Mouse (Mus musculus) embryonic facial prominence, embryonic 12.5 days (tissue): ENCODE measurements at regions not wholly inside any gene's neighbourhood (a gene's known extent, or its start where the extent isn't known, plus 50 kb on each side); places are given as distances from the start of the nearest gene placed in this dataset.

Experiments used
- ATAC-seq: fragments of 200-750 bp; cut with Nextera tagmentation; 2 replicates; pipeline ENCODE4 v1.8.0; 2017; ENCODE audit not compliant: insufficient number of reproducible peaks, insufficient read depth, low FRiP score, low TSS enrichment
- H3K27ac ChIP-seq: fragments of 300-500 bp; sonication (generic); 2 replicates; pipeline ENCODE4 v1.5.1; 2016; ENCODE audit warnings: mild to moderate bottlenecking
- H3K27me3 ChIP-seq: fragments of 300-500 bp; sonication (generic); 2 replicates; pipeline ENCODE4 v1.6.1; 2016; ENCODE audit warnings: mild to moderate bottlenecking, moderate library complexity
- H3K36me3 ChIP-seq: fragments of 300-500 bp; sonication (generic); 2 replicates; pipeline ENCODE4 v1.6.1; 2016; ENCODE audit warnings: mild to moderate bottlenecking
- H3K4me1 ChIP-seq: fragments of 300-500 bp; sonication (generic); 2 replicates; pipeline ENCODE4 v1.6.1; 2016
- H3K4me2 ChIP-seq: fragments of 300-500 bp; sonication (generic); replicated peaks from 2 replicates; pipeline ENCODE4 v1.6.1; 2016; ENCODE audit warnings: mild to moderate bottlenecking, moderate library complexity
- H3K4me3 ChIP-seq: fragments of 300-500 bp; sonication (generic); 2 replicates; pipeline ENCODE4 v1.5.1; 2016; ENCODE audit warnings: mild to moderate bottlenecking
- H3K9ac ChIP-seq: fragments of 300-500 bp; sonication (generic); 2 replicates; pipeline ENCODE4 v1.6.1; 2016; ENCODE audit warnings: mild to moderate bottlenecking, moderate library complexity
- H3K9me3 ChIP-seq: fragments of 300-500 bp; sonication (generic); 2 replicates; pipeline ENCODE4 v1.6.1; 2016; ENCODE audit warnings: mild to moderate bottlenecking, moderate library complexity
- WGBS: fragments of 180-500 bp; shearing (Covaris S2); methylation state at CpG from one replicate; pipeline ENCODE4 v1.1.7; 2016; 5-methylcytosine and 5-hydroxymethylcytosine counted together

DNA sequence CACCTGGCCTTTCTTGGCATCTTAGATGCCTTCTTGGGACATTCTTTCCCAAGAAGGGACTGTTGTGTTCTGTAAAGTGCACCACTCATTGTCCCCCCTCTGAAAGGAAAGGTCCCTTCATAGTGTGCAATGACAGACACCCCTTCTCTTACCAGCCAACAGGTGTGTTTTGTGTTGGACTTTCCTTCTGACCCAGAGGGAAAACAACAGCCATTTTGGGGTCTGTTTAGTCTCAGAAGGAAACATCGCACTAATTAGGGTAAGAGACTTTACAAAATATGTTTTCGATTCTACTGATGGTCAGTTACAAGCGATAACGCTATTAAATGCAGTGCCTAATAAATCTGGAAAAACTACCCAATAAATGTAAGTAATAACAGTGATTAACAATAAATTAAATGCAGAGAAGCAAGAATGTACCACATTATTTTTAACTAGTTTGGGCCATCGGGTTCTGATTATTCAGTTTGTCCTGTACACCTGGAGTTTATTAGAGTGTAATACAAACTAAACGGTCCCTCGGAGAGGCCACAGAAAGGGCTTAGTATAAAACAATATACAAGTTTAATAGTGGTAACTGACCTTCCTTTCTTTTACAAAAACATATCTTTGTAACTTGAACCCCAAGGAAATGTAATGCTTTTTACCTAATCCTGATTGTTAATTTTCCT is 200.4 kb upstream of the Habp2 start:
- 32% methylated on average over 7 of the region's 7 CpGs for WGBS
- H3K9me3 ChIP-seq, result peaks cover 15% of the 10 kb centered on the region
- H3K4me2 ChIP-seq, result no peak overlapping the region
- H3K4me3 ChIP-seq, result no peak overlapping the region
- peaks cover 11% of the 10 kb centered on the region; the same call in 1 of the 2 replicates for H3K4me1 ChIP-seq
- no peak for ATAC-seq
- no peaks in the 10 kb centered on the region for H3K36me3 ChIP-seq
- no peak overlapping the region for H3K27ac ChIP-seq
- no peak overlapping the region for H3K9ac ChIP-seq
- peaks cover 16% of the 10 kb centered on the region; the same call in 1 of the 2 replicates for H3K27me3 ChIP-seq

GRCm38 (mm10) chr19:56087127-56087526 is 199.8 kb upstream of the Habp2 start:
- H3K4me1 ChIP-seq, result peaks cover 11% of the 10 kb centered on the region; the same call in 1 of the 2 replicates
- H3K4me3 ChIP-seq, result no peak overlapping the region
- H3K4me2 ChIP-seq, result no peak overlapping the region
- H3K36me3 ChIP-seq, result no peaks in the 10 kb centered on the region
- WGBS, result 21% methylated on average over 6 of the region's 6 CpGs
- H3K9ac ChIP-seq, result no peak overlapping the region
- H3K27me3 ChIP-seq, result peaks cover 20% of the 10 kb centered on the region; the same call in 1 of the 2 replicates
- no peak overlapping the region for H3K27ac ChIP-seq
- no peak for ATAC-seq
- H3K9me3 ChIP-seq, result peaks cover 15% of the 10 kb centered on the region

- H3K36me3 ChIP-seq, result no peaks in the 10 kb centered on the region
- peaks cover 39% of the 10 kb centered on the region for H3K27me3 ChIP-seq
- no peak for ATAC-seq
- no peak overlapping the region for H3K4me2 ChIP-seq
- H3K27ac ChIP-seq, result no peak overlapping the region
- H3K9ac ChIP-seq, result no peak overlapping the region
- 71% methylated on average over 17 of the region's 17 CpGs for WGBS
- no peaks in the 10 kb centered on the region for H3K9me3 ChIP-seq
- no peak overlapping the region for H3K4me3 ChIP-seq
- peaks cover 11% of the 10 kb centered on the region; the same call in 1 of the 2 replicates for H3K4me1 ChIP-seq
Observed at GRCm38 (mm10) chr19:56089795-56090375, 197.1 kb upstream of the Habp2 start.

DNA sequence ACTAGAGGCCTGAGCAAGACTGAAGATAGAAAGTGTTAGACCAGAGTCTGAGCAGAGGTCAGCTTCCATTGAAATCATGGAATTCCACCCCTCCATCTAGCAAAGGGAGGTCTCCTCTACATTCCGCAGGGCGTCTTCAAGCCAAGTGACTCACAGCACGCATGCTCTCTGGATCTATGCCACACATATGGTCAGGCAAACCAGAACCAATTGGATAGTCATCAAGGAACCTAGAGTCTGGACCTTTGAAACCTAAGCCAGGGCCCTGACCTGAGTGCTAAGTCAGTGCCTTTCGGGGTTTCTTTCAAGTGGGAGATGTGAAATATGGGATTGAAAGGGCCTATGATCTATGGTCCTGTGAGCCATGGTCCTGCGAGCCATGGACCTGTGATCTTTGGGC is 195.4 kb upstream of the Habp2 start:
- no peak overlapping the region for H3K27ac ChIP-seq
- H3K4me1 ChIP-seq, result peaks cover 11% of the 10 kb centered on the region; the same call in 1 of the 2 replicates
- H3K36me3 ChIP-seq, result no peaks in the 10 kb centered on the region
- peaks cover 39% of the 10 kb centered on the region for H3K27me3 ChIP-seq
- no peak overlapping the region for H3K4me3 ChIP-seq
- ATAC-seq, result no peak
- H3K9me3 ChIP-seq, result no peaks in the 10 kb centered on the region
- H3K9ac ChIP-seq, result no peak overlapping the region
- WGBS, result 95% methylated on average over 5 of the region's 5 CpGs
- no peak overlapping the region for H3K4me2 ChIP-seq

DNA sequence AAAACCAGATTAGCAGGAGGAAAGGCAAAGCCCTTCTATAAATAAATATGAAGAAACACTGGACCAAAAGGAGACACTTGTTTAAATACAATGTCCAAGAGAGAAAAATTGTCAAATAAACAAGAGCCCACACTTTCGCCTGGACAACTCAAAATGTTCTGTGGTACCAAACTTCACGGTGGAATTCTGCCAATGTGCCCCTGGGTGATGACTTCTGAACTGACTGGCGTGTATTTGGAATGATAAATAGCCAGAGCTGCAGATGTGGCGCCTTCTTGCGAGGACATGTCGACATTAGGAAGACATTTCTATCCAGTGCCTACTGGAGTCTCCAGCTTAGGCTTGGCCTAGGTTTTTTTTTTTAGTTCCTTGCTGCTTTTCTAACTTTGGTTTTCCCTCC is 191.1 kb upstream of the Habp2 start:
- no peak overlapping the region for H3K4me3 ChIP-seq
- no peaks in the 10 kb centered on the region for H3K36me3 ChIP-seq
- H3K27ac ChIP-seq, result no peak overlapping the region
- H3K4me1 ChIP-seq, result no peaks in the 10 kb centered on the region
- H3K4me2 ChIP-seq, result no peak overlapping the region
- H3K27me3 ChIP-seq, result peaks cover 29% of the 10 kb centered on the region
- no peak overlapping the region for H3K9ac ChIP-seq
- ATAC-seq, result no peak
- H3K9me3 ChIP-seq, result no peaks in the 10 kb centered on the region
- WGBS, result 59% methylated on average over 6 of the region's 6 CpGs

GRCm38 (mm10) chr19:56099725-56100124 is 187.2 kb upstream of the Habp2 start:
- no peak overlapping the region for H3K27ac ChIP-seq
- no peak for ATAC-seq
- no peaks in the 10 kb centered on the region for H3K9me3 ChIP-seq
- no peak overlapping the region for H3K4me3 ChIP-seq
- peaks cover 15% of the 10 kb centered on the region for H3K4me1 ChIP-seq
- H3K27me3 ChIP-seq, result no peaks in the 10 kb centered on the region
- no peaks in the 10 kb centered on the region for H3K36me3 ChIP-seq
- no peak overlapping the region for H3K9ac ChIP-seq
- 55% methylated on average over 9 of the region's 9 CpGs for WGBS
- no peak overlapping the region for H3K4me2 ChIP-seq

DNA sequence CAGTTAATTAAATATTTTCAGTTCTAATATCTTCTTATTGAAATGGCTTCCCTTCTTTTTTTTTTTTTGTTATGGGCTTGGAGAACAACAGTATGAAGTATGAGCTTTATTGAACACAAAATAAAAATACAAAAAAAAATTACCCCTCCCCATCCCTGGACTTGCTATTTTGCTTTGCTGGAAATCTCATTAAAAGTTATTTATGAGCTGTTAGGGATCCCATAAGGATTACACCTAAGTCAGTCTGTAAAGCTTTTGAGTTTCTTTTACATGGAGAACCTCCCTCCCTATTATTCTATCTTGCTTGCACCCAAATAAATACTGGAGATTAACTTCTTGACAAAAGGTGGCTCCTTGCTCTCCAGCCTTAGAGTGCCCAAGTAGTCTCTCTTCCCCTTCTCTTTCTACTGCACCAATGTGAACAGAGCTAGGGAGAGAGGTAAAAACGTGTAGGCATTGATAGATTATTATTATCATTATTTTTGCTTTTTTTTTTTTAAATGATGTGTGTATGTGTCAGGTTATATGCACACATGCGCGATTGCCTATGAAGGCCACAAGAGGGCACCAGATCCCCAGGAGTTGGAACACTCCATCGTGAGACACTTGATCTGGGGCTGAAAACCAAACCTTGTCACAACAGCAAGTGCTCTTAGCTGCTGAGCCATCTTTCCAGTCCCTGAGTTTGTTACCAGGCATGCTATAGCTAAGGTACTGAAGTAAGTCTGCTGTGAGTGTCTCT is 186.6 kb upstream of the Habp2 start:
- 72% methylated on average over 4 of the region's 4 CpGs for WGBS
- no peak overlapping the region for H3K27ac ChIP-seq
- peaks cover 21% of the 10 kb centered on the region for H3K4me1 ChIP-seq

DNA sequence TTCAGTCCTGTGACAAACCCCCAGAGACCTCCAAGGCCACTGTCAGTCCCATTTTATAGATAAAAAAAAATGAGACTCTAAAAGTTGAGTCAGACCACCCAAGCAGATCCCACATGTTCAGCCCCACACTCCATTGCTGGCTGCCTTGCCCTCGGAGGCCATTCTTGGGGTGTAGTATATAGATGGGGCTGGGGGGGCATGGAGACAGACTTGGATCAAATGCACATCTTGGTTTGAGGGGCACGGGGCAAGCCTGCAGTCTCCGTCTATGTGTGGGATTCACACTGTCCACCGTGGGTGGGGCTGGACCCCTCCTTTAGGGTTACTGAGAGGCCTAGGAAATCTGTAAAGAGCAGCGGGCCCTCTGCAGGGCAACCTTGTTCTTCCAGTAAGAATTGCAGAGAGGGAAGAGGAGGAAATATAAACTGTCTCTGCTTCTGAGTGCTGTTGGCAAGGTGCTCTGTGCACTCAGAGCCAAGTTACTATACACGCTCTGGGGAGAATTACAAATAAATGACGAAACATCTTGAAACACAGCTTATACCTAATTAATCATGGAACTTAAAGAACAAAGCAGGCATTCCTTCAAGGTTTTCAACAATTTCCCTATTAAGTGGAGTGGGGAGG is 184.4 kb upstream of the Habp2 start:
- H3K27me3 ChIP-seq, result no peaks in the 10 kb centered on the region
- H3K4me1 ChIP-seq, result peaks cover 32% of the 10 kb centered on the region
- H3K36me3 ChIP-seq, result no peaks in the 10 kb centered on the region
- no peak for ATAC-seq
- H3K27ac ChIP-seq, result 0 out of 2 replicates have a peak overlapping the region, but pooled peaks have one; percentile 1
- H3K4me2 ChIP-seq, result no peak overlapping the region
- no peaks in the 10 kb centered on the region for H3K9me3 ChIP-seq
- H3K9ac ChIP-seq, result no peak overlapping the region
- WGBS, result 67% methylated on average over 7 of the region's 7 CpGs
- no peak overlapping the region for H3K4me3 ChIP-seq

More for the DNA sequence above, 186.6 kb upstream of the Habp2 start:
- no peaks in the 10 kb centered on the region for H3K9me3 ChIP-seq
- H3K4me2 ChIP-seq, result no peak overlapping the region
- ATAC-seq, result no peak
- H3K36me3 ChIP-seq, result no peaks in the 10 kb centered on the region
- H3K27me3 ChIP-seq, result no peaks in the 10 kb centered on the region
- H3K4me3 ChIP-seq, result no peak overlapping the region
- no peak overlapping the region for H3K9ac ChIP-seq

DNA sequence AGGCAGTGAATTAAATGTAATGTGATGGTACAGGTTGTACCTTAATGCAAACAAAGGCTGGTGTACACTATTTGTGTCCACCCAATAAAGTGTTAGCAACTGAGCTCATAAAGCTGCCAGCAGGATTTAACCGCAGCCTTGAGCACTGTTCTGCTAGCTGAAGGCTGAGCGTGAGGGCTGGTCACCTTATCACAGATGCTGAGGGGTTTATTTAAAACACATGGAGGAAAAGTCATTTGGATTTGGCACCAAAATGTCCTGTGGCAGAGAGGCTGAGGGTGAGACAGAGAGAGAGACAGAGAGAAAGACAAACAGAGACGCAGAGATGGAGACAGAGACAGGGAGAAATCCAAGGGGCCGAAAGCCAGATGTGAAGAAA is 181.9 kb upstream of the Habp2 start:
- Histone ChIP-seq H3K9ac (no peak overlapping the region), H3K36me3 (no peaks in the 10 kb centered on the region), H3K4me3 (no peak overlapping the region), H3K27ac (no peak overlapping the region), H3K27me3 (no peaks in the 10 kb centered on the region), H3K9me3 (no peaks in the 10 kb centered on the region), H3K4me1 (peaks cover 32% of the 10 kb centered on the region), H3K4me2 (peak overlapping the region; percentile 14; the same call in 1 of the 2 replicates)
- ATAC-seq, result no peak
- WGBS, result 40% methylated on average over 4 of the region's 4 CpGs

- Histone ChIP-seq H3K4me2 (peak overlapping the region; percentile 14; the same call in 1 of the 2 replicates), H3K36me3 (no peaks in the 10 kb centered on the region), H3K4me3 (no peak overlapping the region), H3K27me3 (no peaks in the 10 kb centered on the region), H3K4me1 (peaks cover 32% of the 10 kb centered on the region), H3K9ac (no peak overlapping the region), H3K27ac (peak overlapping the region; percentile 47; the same call in 1 of the 2 replicates), H3K9me3 (no peaks in the 10 kb centered on the region)
- ATAC-seq, result peak; percentile 45; the same call in 1 of the 2 replicates
- WGBS, result 24% methylated on average over 23 of the region's 23 CpGs
Observed at GRCm38 (mm10) chr19:56105452-56106091, 181.4 kb upstream of the Habp2 start.

- 66% methylated on average over 6 of the region's 6 CpGs for WGBS
- Histone ChIP-seq H3K4me1 (peaks cover 25% of the 10 kb centered on the region), H3K27me3 (no peaks in the 10 kb centered on the region), H3K36me3 (no peaks in the 10 kb centered on the region), H3K9ac (no peak overlapping the region), H3K27ac (no peak overlapping the region), H3K9me3 (no peaks in the 10 kb centered on the region), H3K4me2 (no peak overlapping the region), H3K4me3 (no peak overlapping the region)
- no peak for ATAC-seq
Observed at GRCm38 (mm10) chr19:56108796-56109195, 178.1 kb upstream of the Habp2 start.
